Comparison of ENCODE assay signal across 20 mouse cellular contexts in genomic region chr7:92396783-92397182, GRCm38 (mm10).
DNase-seq lines count a peak whose midpoint lies in the region; ATAC-seq and TF ChIP-seq lines count a peak whose summit lies in the region.
"Had no signal": no experiment of that assay in that cellular context is flagged by ENCODE, and none has a peak within 500 bp of the region (broad histone marks: within the 10 kb centered on the region; RNA-seq: fewer than 3 reads in every experiment).

No protein-coding gene starts in this region.

- no peak overlapping the region for H3K27ac ChIP-seq in hindbrain, postnatal 0 days
- no peak overlapping the region for H3K27ac ChIP-seq in hindbrain, embryonic 10.5 days
- no peak overlapping the region for H3K27ac ChIP-seq in layer of hippocampus, adult 2 months
- H3K27ac ChIP-seq: embryonic facial prominence, embryonic 12.5 days; forebrain, embryonic 12.5 days; heart, embryonic 10.5 days; hindbrain, embryonic 14.5 days had no signal

- no peak for TF ChIP-seq CTCF in hindbrain, postnatal 0 days (IDR thresholded peaks at IDR 0.05; ENCODE audit: low read depth)
- TF ChIP-seq CTCF in brain, embryonic 14.5 days (IDR thresholded peaks at IDR 0.05; ENCODE audit: borderline replicate concordance, extremely low read depth, insufficient read depth, insufficient read length) = no peak
- TF ChIP-seq CTCF in layer of hippocampus, adult 2 months (conservative IDR thresholded peaks at IDR 0.05) = no peak

- peaks cover 3% of the 10 kb centered on the region; the same call in 1 of the 2 replicates for H3K4me1 ChIP-seq in hindbrain, postnatal 0 days (ENCODE audit: insufficient read depth, low read length)
- H3K4me1 ChIP-seq in hindbrain, embryonic 10.5 days (replicated peaks) = no peaks in the 10 kb centered on the region
- H3K4me1 ChIP-seq: forebrain, embryonic 12.5 days; heart, embryonic 10.5 days had no signal

- no peak overlapping the region for H3K4me2 ChIP-seq in hindbrain, postnatal 0 days (ENCODE audit: low read depth, low read length)
- H3K4me2 ChIP-seq: embryonic facial prominence, embryonic 12.5 days; forebrain, embryonic 12.5 days; hindbrain, embryonic 14.5 days had no signal

- H3K9me3 ChIP-seq in hindbrain, postnatal 0 days (ENCODE audit: low read length) = no peaks in the 10 kb centered on the region
- H3K9me3 ChIP-seq in hindbrain, embryonic 10.5 days = no peaks in the 10 kb centered on the region
- H3K9me3 ChIP-seq: embryonic facial prominence, embryonic 12.5 days; forebrain, embryonic 12.5 days; heart, embryonic 10.5 days had no signal

- 37% methylated on average over 1 of the region's 1 CpGs for WGBS in hindbrain, postnatal 0 days
- 83% methylated on average over 1 of the region's 1 CpGs for WGBS in hindbrain, embryonic 10.5 days

- no peak overlapping the region for H3K4me3 ChIP-seq in hindbrain, postnatal 0 days (ENCODE audit: low read length)
- H3K4me3 ChIP-seq in hindbrain, embryonic 10.5 days = no peak overlapping the region
- no peak overlapping the region for H3K4me3 ChIP-seq in layer of hippocampus, adult 2 months
- H3K4me3 ChIP-seq: embryonic facial prominence, embryonic 12.5 days; forebrain, embryonic 12.5 days; heart, embryonic 10.5 days had no signal

- ATAC-seq in hindbrain, postnatal 0 days = no peak
- ATAC-seq: forebrain, embryonic 16.5 days; intestine, postnatal 0 days had no signal

- H3K27me3 ChIP-seq in hindbrain, postnatal 0 days (ENCODE audit: insufficient read depth, low read length) = no peaks in the 10 kb centered on the region
- no peaks in the 10 kb centered on the region for H3K27me3 ChIP-seq in hindbrain, embryonic 10.5 days (ENCODE audit: insufficient read depth, poor library complexity, severe bottlenecking)
- H3K27me3 ChIP-seq: CH12.LX; embryonic facial prominence, embryonic 12.5 days; forebrain, embryonic 12.5 days had no signal

- DNase-seq in cerebellum, adult 8-10 months = peak; percentile 17
- DNase-seq in cerebellum, adult 11-12 months = no peak
- DNase-seq in hindbrain, postnatal 0 days (ENCODE audit: low spot score) = peak; percentile 44
- DNase-seq in hindbrain, embryonic 10.5 days (ENCODE audit: low spot score) = no peak
- peak; percentile 96 for DNase-seq in Muller cell, postnatal 12 days (ENCODE audit: inconsistent ontology term)
- peak; percentile 15 for DNase-seq in brain, embryonic 14.5 days (ENCODE audit: low read depth)
- no peak for DNase-seq in urinary bladder, adult 2 months (ENCODE audit: low spot score)
- DNase-seq in layer of hippocampus, adult 2 months (ENCODE audit: low spot score in 2 of 2) = no peak
- DNase-seq: adrenal gland, postnatal 14 days; gastrocnemius, postnatal 10 days; heart, adult 18-20 months; heart, postnatal 10 days; kidney, adult 8-10 months had no signal

- TF ChIP-seq POLR2A in brain, embryonic 14.5 days (IDR thresholded peaks at IDR 0.05; ENCODE audit: borderline replicate concordance, extremely low read depth, insufficient read depth, insufficient read length, poor library complexity, severe bottlenecking) = no peak

- H3K9ac ChIP-seq in hindbrain, postnatal 0 days (replicated peaks; ENCODE audit: low read length) = no peak overlapping the region
- H3K9ac ChIP-seq: embryonic facial prominence, embryonic 12.5 days; forebrain, embryonic 12.5 days; hindbrain, embryonic 14.5 days had no signal

- H3K36me3 ChIP-seq in hindbrain, postnatal 0 days (ENCODE audit: insufficient read depth, low read length) = no peaks in the 10 kb centered on the region
- H3K36me3 ChIP-seq in hindbrain, embryonic 10.5 days = no peaks in the 10 kb centered on the region
- H3K36me3 ChIP-seq: embryonic facial prominence, embryonic 12.5 days; forebrain, embryonic 12.5 days; heart, embryonic 10.5 days had no signal

Comparison
In these comparisons a context has a peak if more than half of its experiments do, and no peak if none do; other contexts are left out.
1. DNase-seq: peak in cerebellum, adult 8-10 months (single experiment), hindbrain, postnatal 0 days (single experiment), Muller cell, postnatal 12 days (single experiment) and brain, embryonic 14.5 days (single experiment); none in cerebellum, adult 11-12 months (single experiment), hindbrain, embryonic 10.5 days (single experiment), urinary bladder, adult 2 months (single experiment) and layer of hippocampus, adult 2 months (0 of 2).